Mouse (Mus musculus) brown adipose tissue, adult 24 weeks (tissue): Measurements from ENCODE around the gene Ston2. TPM values are rescaled to one million over a fixed set of nuclear protein-coding genes. Genes with fewer than 3 reads are reported as not detected.
A peak's percentile ranks its signal among the peaks of the same experiment; 100 is the strongest.

Experiments
- H3K27ac ChIP-seq: fragments of 200-500 bp; replicated peaks from 2 replicates; pipeline ENCODE4 v1.5.1; 2012; ENCODE audit warnings: low read depth, mild to moderate bottlenecking, low read length
- H3K4me1 ChIP-seq: fragments of 200-500 bp; 2 replicates; pipeline ENCODE4 v1.6.1; 2012; ENCODE audit warnings: low read length, mixed read lengths; ENCODE audit not compliant: control insufficient read depth, insufficient read depth, insufficient read length
- H3K4me3 ChIP-seq: fragments of 200-500 bp; 2 replicates; pipeline ENCODE4 v1.5.1; 2012; ENCODE audit warnings: low read depth, mild to moderate bottlenecking, low read length, moderate library complexity; ENCODE audit not compliant: insufficient read depth
- polyA plus RNA-seq: library from polyadenylated mRNA; stranded (reverse); fragments of >200 nt; gene quantifications from 2 replicates; pipeline ENCODE4 v1.2.4, GENCODE M21; 2012; ENCODE audit not compliant: missing spikeins, insufficient read depth, insufficient read length

The Ston2 gene
- polyA plus RNA-seq, 1 experiment = 2.1 TPM

- no peak overlapping the region for H3K27ac ChIP-seq
- H3K4me3 ChIP-seq = no peak overlapping the region
- no peaks in the 10 kb centered on the region for H3K4me1 ChIP-seq
Observed at GRCm38 (mm10) chr12:91654399-91655122, 133.6 kb downstream of the Ston2 start.

GRCm38 (mm10) chr12:91648426-91648825 lies 139.8 kb downstream of the Ston2 start:
- H3K4me3 ChIP-seq = no peak overlapping the region
- H3K27ac ChIP-seq = no peak overlapping the region
- no peaks in the 10 kb centered on the region for H3K4me1 ChIP-seq

GRCm38 (mm10) chr12:91645361-91646123 lies 142.6 kb downstream of the Ston2 start:
- Histone ChIP-seq H3K27ac (no peak overlapping the region), H3K4me1 (no peaks in the 10 kb centered on the region), H3K4me3 (no peak overlapping the region)

- Histone ChIP-seq H3K4me1 (peaks cover 5% of the 10 kb centered on the region), H3K4me3 (no peak overlapping the region), H3K27ac (no peak overlapping the region)
Observed at GRCm38 (mm10) chr12:91643221-91643620, 145.0 kb downstream of the Ston2 start.

GRCm38 (mm10) chr12:91642426-91643093 lies 145.6 kb downstream of the Ston2 start:
- no peak overlapping the region for H3K27ac ChIP-seq
- peaks cover 6% of the 10 kb centered on the region for H3K4me1 ChIP-seq
- no peak overlapping the region for H3K4me3 ChIP-seq

GRCm38 (mm10) chr12:91641631-91642141 lies 146.5 kb downstream of the Ston2 start:
- Histone ChIP-seq H3K4me1 (peaks cover 11% of the 10 kb centered on the region), H3K4me3 (peak overlapping the region; percentile 15; the same call in 1 of the 2 replicates), H3K27ac (no peak overlapping the region)

- H3K27ac ChIP-seq = no peak overlapping the region
- peak overlapping the region; percentile 15; the same call in 1 of the 2 replicates for H3K4me3 ChIP-seq
- peaks cover 11% of the 10 kb centered on the region for H3K4me1 ChIP-seq
Observed at GRCm38 (mm10) chr12:91641133-91641532, 147.1 kb downstream of the Ston2 start.

GRCm38 (mm10) chr12:91640712-91641111 lies 147.5 kb downstream of the Ston2 start:
- H3K27ac ChIP-seq = no peak overlapping the region
- peaks cover 11% of the 10 kb centered on the region for H3K4me1 ChIP-seq
- no peak overlapping the region for H3K4me3 ChIP-seq

- Histone ChIP-seq H3K27ac (peak overlapping the region; percentile 93), H3K4me3 (peak overlapping the region; percentile 56), H3K4me1 (peaks cover 11% of the 10 kb centered on the region)
Observed at GRCm38 (mm10) chr12:91638351-91638750, 149.8 kb downstream of the Ston2 start.

- peak overlapping the region; percentile 51; the same call in 1 of the 2 replicates for H3K27ac ChIP-seq
Observed at GRCm38 (mm10) chr12:91637136-91637909, 150.9 kb downstream of the Ston2 start.

GRCm38 (mm10) chr12:91626482-91626881 lies 161.7 kb downstream of the Ston2 start:
- Histone ChIP-seq H3K4me1 (no peaks in the 10 kb centered on the region), H3K4me3 (no peak overlapping the region), H3K27ac (no peak overlapping the region)

More at GRCm38 (mm10) chr12:91637136-91637909, 150.9 kb downstream of the Ston2 start:
- Histone ChIP-seq H3K4me3 (no peak overlapping the region), H3K4me1 (peaks cover 11% of the 10 kb centered on the region)

- Histone ChIP-seq H3K27ac (no peak overlapping the region), H3K4me3 (no peak overlapping the region), H3K4me1 (no peaks in the 10 kb centered on the region)
Observed at GRCm38 (mm10) chr12:91625013-91625412, 163.2 kb downstream of the Ston2 start.

GRCm38 (mm10) chr12:91609425-91609824 lies 178.8 kb downstream of the Ston2 start:
- Histone ChIP-seq H3K4me1 (0 out of 2 replicates have a peak, but pooled peaks cover 3% of the 10 kb centered on the region), H3K4me3 (no peak overlapping the region), H3K27ac (no peak overlapping the region)

GRCm38 (mm10) chr12:91607678-91608077 lies 180.5 kb downstream of the Ston2 start:
- Histone ChIP-seq H3K27ac (no peak overlapping the region), H3K4me3 (no peak overlapping the region), H3K4me1 (0 out of 2 replicates have a peak, but pooled peaks cover 3% of the 10 kb centered on the region)
